Mouse (Mus musculus) midbrain, embryonic 15.5 days (tissue): ENCODE data around the gene Cir1. TPM values are rescaled to one million over a fixed set of nuclear protein-coding genes. Genes with fewer than 3 reads are reported as not detected.

ENCODE experiments used
- polyA plus RNA-seq: library from polyadenylated mRNA; unstranded; fragments of >200 nt; fragmentation: Nextera tagmentation; extraction: Ambion mirVana; gene quantifications from 2 replicates; pipeline ENCODE4 v1.2.1, GENCODE M21; 2015

The Cir1 gene
- polyA plus RNA-seq, 1 experiment from 2014 or later: 27.4 TPM

Other genes with a start within 250 kb of the Cir1 start
- gene Ola1, start 93.8 kb downstream of the Cir1 start, polyA plus RNA-seq: 84.1 and 91.3 TPM in 2 replicates
- gene Sp9, start 40.8 kb downstream of the Cir1 start, polyA plus RNA-seq: 3.5 and 5.3 TPM in 2 replicates
- gene Scrn3, start 100 bp downstream of the Cir1 start, polyA plus RNA-seq: 6.9 and 7.7 TPM in 2 replicates
- gene Gpr155, start 73.9 kb upstream of the Cir1 start, polyA plus RNA-seq: 12.7 and 14.0 TPM in 2 replicates
- gene Wipf1, start 217.0 kb upstream of the Cir1 start, polyA plus RNA-seq: 2.3 and 2.7 TPM in 2 replicates